Mouse (Mus musculus): ENCODE measurements around the gene Epb41l3.

Epb41l3 gene

DNA sequence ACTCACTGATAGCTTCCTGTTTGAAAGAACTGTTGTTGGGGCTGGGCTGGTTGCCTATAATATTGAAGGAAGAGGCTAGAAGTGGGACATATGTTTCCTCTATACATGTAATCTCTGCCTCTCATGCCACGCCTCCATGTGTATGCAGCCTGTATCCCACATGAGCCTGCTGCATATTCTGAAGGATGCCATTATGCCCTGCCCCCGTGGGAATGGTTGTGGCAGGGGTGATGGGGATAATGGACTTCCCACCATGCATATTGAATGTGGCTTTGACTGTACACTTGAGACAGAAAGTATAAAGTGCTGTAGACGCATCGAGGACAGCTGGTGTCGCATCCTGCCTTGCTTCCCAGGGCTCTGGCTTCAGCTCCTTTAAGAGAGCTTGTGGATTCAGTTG, 155.9 kb downstream of the Epb41l3 start:
- in situ Hi-C loops (cut with MboI; ENCODE audit: unreplicated experiment in 2 of 2): no loop called here

DNA sequence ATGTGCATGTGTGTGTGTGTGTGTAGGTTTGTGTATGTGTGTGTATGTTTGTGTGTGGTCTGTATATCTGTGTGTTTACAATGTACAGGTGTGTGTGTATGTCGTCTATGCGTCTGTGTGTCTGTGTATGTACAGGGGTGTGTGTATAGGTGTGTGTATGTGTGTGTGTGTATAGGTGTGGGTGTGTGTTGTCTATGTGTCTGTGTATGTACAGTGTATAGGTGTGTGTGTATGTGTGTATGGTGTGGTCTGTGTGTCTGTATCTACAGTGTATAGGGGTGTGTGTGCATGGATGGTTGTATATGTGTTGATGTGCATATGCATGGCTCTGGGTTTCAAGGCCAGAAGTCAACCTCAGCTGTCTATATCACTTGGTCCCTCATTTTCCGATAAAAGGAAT, 161.7 kb downstream of the Epb41l3 start:
- in situ Hi-C loops (cut with MboI; ENCODE audit: unreplicated experiment in 2 of 2): no loop called here

DNA sequence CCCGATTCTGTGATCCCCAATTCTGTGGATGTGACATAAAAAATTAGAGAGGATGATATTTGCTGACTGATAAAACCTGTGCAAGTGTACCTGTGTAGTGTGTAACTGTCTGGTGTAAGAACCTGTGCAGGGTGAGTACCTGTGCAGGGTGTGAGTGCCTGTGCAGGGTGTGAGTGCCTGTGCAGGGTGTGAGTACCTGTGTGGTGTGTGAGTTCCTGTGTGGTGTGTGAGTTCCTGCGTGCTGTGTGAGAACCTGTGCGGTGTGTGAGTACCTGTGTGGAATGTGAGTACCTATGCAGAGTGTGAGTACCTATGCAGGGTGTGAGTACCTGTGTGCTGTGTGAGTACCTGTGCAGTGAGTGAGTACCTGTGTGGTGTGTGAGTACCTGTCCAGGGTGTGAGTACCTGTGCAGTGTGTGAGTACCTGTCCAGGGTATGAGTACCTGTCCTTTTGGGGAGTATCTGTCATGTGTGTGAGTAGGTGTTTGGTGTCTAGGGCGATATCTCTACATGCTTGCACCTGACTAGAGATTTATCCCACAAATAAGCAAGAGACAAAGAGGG, 163.4 kb downstream of the Epb41l3 start:
- in situ Hi-C loops (cut with MboI; ENCODE audit: unreplicated experiment in 2 of 2): no loop called here

DNA sequence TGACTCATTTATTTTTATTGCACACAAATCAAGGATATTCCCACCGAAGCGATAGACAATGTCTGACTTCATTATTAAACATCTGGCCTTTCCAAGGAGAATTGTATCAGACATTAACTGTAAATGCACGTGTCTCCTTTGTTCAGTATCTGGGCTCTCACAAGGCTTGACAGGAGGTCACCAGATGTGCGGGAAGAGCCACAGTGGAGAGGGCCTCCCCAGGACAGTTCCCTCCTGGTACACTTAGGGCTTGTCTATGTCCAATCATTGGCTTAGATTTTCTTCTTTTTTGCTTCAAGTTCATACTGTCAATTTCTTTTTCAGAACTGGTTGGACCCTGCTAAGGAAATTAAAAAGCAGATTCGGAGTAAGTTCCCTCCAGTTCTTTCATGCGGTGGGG, 163.9 kb downstream of the Epb41l3 start:
- in situ Hi-C loops (cut with MboI; ENCODE audit: unreplicated experiment in 2 of 2): no loop called here

DNA sequence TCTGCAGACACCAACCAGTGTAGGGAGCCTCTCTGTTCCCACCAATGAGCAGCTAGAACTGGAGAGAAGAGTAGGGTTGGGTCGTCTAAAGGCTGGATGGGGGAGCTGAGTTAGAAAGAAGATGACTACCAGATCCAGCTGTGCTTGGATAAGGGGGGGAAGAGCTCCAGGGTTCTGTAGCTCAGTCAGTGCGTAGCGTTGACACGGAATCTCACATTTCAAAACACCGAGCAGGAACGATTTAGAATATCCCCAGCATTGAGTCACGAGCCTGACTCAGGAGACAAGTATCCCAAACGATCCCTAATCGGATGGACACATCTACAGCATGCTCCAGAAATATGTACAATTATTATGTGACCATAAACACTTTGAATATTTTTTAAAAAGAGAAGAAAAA, 180.4 kb downstream of the Epb41l3 start:
- in situ Hi-C loops (cut with MboI; ENCODE audit: unreplicated experiment in 2 of 2): no loop called here

DNA sequence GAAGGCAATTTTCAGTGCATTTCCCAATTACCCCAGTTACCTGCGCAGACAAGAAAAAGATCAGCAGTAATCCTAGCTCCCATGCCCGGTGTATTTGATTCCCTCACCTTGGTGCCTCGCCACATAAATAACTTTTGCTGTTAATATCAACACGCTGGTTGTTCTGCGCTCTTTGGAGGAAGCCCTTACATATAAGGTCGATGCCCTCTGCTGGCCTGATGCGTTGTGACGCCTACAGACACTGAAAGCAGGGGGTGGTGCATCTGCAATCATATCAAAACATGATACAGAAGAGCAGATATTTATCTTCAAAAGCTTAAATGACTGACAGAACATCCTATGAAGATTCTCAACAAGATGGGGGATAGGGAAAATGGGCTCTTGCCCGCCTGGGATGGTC, 181.0 kb downstream of the Epb41l3 start:
- in situ Hi-C loops (cut with MboI; ENCODE audit: unreplicated experiment in 2 of 2): no loop called here

DNA sequence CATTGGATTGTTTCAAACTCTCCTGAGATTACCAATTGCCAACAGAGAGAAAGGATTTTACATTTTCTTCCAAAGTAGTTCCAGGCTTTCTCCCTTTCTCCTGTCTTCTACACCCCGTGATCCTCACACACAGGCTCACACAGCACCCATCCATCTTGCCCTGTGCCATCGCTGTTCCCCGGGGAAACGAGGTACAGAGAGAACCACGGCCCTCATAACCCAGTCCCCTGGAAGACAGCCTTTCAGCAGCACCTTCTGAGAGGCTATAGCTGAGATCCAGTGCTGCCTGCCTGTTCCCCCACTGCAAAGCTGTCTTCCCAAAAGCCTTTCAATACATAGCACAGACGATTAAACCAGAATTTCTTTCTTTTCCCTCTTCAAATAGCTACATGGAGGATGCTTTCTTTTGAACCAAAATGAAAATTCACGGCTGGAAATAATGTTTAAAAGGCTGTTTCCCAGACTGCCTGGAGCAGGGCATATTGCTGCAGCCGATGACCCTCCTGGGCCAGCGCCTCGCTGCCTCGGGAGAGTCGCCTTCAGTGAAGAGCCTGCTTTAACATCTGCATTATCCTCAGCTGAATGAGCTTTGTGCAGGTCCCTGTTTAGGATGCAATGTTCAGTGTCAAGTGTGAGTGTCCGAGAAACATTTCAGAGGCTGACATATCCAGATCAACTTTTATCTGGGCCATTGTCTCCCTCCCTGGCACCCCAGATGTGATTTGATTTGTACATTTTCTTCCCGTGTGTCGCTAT, 188.5 kb downstream of the Epb41l3 start:
- in situ Hi-C loops (cut with MboI; ENCODE audit: unreplicated experiment in 2 of 2): no loop called here

DNA sequence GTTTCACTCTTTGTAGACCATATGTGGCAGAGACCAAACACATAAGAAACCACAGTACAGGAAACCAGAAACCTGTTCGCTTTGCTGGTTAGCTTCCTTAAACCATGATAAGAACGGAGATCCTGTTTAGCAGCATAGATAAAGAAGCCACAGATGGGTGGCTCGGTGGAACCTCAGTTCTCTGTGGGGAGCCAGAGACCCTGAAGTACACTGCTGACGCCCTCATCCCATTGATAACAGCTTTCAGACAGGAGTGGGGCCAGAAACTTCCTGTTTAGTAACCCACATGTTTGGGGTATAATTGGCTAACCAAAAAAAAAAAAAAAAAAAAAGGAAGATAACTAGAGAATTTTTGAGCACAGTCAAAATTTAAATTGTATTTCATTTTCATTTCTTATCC, 189.7 kb downstream of the Epb41l3 start:
- in situ Hi-C loops (cut with MboI; ENCODE audit: unreplicated experiment in 2 of 2): no loop called here

DNA sequence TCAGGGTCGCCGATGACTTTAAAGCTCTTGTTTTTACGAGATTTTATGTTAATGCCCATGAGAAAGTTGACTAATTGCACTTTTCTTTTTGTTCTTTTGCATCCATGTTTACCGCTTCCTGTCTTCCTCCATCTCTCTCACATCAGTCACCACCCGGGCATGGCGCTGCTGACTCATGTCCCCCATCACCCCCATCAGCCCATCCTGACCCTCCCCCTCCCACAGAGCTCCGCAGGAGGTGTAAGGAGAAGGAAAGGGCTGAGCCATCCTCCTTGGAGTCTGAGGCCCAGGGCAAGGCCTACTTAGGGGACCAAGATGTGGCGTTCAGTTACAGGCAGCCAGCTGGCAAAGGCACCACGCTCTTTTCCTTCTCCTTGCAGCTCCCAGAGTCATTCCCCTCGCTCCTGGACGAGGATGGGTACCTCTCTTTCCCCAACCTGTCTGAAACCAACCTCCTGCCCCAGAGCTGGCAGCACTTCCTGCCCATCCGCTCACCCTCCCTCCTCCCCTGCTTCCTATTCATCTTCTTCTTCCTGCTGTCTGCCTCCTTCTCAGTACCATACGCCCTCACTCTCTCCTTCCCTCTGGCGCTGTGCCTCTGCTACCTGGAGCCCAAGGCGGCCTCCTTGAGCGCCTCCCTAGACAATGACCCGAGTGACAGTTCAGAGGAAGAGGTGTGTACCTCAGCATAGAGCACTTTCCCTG, 190.4 kb downstream of the Epb41l3 start:
- in situ Hi-C loops (cut with MboI; ENCODE audit: unreplicated experiment in 2 of 2): no loop called here

DNA sequence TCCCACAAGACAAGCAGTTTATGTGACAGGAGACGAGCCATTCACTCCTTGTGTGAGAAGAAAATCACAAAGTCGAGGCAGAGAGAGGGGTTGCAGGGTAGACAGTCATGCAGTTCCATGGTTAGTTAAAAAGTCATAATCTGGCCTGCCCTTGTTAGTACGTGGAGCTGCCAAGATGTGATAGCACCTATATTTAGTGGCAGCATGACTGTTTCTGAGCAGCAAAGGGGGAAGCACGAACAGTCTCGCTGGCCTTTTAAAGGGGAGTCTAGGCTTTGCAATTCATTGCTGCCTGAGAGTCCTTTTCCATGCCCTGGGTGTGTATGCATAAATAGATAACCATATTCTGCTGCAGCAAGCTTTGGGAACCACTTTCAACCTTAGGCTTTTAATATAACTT, 191.5 kb downstream of the Epb41l3 start:
- in situ Hi-C loops (cut with MboI; ENCODE audit: unreplicated experiment in 2 of 2): no loop called here

DNA sequence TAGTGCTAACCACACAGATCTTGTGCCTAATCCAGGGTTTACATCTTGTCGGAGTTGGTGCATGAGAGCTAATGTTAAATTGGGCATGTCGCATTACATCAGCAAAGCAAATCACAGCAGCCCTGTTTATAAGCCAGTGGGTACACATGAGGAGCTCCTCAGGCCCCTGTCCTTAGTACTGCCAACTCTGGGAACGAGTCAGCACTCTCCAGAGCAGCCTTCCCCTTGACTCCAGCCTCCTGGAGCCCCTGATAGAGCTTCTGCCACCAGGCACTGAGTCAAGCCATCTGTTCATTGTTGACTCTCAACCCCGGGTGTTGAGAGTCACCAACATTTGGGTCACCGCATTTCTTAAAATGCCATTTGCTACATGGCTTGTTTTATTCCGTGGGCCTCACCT, 192.0 kb downstream of the Epb41l3 start:
- in situ Hi-C loops (cut with MboI; ENCODE audit: unreplicated experiment in 2 of 2): no loop called here

DNA sequence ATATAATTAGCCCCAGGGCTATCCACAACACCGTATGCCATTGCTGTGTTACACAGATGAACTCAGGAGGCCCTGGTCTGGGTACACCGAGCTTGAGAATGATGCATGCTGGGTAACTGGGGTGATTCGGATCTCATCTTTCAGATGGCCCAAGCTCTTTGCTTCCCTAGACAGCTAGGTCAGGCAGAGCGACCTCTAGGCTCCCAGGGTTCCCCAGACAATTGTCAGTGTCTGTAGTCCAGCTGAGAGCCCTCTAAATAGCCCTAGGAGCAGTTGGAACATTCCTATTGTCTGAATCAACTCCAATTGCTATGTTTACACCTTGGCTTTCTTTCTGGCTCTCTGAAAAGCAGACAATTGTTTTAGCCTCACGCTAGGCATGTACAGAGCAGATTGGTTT, 201.9 kb downstream of the Epb41l3 start:
- in situ Hi-C loops (cut with MboI; ENCODE audit: unreplicated experiment in 2 of 2): no loop called here

DNA sequence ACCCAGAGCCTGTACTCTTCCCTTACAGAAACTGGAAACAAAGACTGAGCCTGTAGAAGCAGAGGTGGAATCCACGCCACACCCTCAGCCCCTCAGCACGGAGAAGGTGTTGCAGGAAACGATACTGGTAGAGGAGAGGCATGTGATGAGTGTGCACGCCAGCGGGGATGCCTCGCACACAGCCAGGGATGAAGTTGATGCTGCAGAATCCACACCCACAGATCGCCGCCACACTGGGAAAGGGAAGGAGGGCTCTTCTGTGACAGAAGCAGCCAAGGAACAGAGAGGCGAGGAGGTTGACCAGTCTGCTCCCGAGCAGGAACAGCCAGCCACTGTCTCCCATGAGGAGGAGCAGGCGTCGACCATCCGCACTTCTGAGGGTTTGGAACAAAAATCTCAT, 209.0 kb downstream of the Epb41l3 start:
- in situ Hi-C loops (cut with MboI; ENCODE audit: unreplicated experiment in 2 of 2): no loop called here

DNA sequence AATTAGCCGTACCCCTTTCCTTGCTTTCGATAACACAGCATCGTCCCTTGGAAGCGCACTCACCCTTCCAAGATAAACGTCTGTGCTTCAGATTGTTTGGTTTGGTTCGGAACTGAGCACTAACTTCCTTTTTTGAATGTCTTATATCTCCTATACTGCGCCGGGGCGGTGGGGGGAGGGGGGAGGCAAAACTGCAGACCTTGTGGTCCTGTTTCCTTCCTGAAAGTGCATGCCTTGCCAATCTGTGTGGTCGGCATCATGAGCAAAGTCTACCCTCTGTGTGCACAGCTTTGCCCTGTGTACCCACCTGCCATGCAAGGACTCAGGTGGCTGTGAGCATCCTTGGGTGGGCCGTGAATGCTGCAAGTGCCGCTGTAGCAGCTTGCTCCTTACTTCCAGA, 212.6 kb downstream of the Epb41l3 start:
- in situ Hi-C loops (cut with MboI; ENCODE audit: unreplicated experiment in 2 of 2): no loop called here

DNA sequence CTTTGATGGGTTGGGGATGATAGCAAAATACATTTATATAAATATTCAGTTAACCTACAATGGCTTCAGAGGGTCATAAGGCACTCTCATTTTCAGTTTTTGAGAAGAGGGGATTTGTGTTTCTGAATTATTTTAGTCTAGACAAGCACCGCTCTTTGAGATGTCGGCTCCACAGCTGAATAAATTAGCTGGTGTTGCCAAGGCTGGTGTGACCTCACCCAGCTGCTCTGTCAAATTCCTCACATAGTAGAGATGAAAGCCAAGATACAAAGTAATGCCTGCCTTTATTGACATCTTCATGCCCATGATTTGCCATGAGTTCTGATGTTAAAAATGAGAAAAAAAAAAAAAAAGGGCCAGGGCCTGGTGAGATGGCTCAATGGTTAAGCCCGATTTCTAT, 214.8 kb downstream of the Epb41l3 start:
- in situ Hi-C loops (cut with MboI; ENCODE audit: unreplicated experiment in 2 of 2): no loop called here

DNA sequence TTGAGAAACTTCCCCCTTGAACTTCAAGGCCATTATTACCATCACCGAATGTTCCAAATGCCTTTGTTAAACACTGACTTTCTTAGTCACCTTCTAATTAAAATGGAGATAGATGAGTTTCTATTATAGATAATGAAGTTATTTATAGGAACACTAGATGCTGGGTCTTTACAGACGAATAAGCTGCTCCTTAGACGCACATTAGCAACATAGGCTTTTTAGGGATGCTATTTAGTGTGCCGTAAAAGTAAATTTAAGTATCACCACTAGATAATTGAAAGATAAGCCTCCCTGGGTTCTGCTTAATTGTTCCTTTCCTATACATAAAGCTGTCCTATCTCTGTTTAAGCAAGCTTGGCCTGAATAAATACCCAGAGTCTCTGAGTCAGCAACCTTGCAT, 226.1 kb downstream of the Epb41l3 start:
- in situ Hi-C loops (cut with MboI; ENCODE audit: unreplicated experiment in 2 of 2): no loop called here

DNA sequence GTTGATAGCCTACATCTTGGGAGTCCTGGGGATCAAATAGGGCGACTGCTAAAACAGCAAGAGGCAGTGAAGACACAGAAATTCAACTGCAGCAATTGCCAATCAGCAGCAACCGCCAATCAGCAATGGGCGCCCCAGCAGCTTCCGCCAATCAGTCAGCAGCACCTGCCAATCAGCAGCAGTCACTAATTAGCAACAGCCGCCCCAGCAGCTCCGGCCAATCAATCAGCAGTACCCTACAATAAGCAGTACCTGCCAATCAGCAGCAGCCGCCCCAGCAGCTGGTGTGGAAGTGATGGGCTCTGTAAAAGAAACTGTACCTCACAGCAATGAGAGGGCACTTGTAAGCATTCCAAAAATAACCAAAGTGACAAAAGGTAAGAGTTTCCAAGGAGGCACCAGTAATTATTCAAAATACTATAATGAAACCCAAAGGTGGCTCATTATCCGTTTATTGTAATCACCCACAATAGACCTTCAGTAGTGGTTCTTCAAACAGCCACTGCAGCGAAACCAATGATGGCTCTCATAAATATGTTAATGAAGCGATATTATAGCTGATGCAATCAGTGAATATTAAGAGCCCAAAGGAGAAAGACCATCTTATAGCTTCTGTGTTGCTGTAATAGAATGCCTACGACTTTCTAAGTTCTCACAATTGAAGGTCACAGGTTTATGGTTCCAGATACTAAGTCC, 228.2 kb downstream of the Epb41l3 start:
- in situ Hi-C loops (cut with MboI; ENCODE audit: unreplicated experiment in 2 of 2): no loop called here

DNA sequence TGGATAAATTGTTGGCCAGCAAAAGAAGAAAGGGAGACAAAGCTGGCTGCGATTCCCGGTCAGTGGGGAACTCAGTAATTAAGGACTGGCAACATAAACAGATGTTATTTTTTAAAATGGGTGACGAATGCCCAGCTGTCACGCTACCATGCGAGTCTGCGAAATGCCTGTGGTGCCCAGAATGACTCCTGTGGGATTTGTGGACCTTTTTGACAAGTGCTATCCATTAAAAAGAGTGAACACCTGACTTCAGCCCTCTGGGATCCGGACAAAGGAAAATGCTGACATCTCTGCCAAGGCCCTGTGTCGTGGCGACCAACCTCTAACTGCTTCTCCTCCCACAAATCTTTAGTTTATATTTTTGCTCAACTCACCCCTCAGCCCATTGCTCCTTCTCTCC, 232.2 kb downstream of the Epb41l3 start:
- in situ Hi-C loops (cut with MboI; ENCODE audit: unreplicated experiment in 2 of 2): no loop called here

DNA sequence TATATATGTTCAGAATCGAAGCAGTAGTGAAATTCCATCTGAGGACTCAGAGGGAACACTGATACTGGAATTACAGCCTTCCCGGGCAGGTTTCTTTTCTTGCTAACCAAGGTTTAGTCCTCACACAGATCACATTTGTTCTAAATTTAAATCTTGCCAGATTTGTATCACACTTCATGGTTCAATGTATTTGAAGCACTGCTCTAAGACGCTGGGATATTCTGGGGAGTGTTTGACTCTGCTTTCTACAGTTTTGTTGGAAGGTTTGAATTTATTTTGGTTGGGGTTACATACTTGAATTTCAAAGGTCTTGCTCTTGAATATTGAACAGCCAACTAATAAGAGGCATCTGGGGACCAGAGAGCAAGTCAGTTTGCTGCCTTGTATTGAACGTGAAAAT, 234.4 kb downstream of the Epb41l3 start:
- in situ Hi-C loops (cut with MboI; ENCODE audit: unreplicated experiment in 2 of 2): no loop called here

DNA sequence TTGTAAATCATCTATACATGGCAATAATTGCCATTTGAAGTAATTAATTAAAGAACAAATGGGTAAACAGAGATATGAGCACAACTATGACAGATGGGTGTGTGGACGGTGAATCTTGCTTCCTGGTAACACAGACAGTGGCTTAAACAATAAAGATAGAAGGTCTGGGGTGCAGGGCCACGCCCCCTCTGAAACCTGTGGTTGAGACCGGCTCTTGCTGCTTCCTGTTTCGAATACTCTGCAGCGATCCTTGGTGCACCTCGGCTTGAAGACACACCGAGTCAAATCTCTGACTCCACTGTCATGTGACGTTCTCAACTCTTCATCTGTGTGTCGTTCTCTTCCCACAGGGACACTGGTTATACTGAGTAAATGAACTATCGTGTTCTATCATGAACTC, 245.0 kb downstream of the Epb41l3 start:
- in situ Hi-C loops (cut with MboI; ENCODE audit: unreplicated experiment in 2 of 2): no loop called here

DNA sequence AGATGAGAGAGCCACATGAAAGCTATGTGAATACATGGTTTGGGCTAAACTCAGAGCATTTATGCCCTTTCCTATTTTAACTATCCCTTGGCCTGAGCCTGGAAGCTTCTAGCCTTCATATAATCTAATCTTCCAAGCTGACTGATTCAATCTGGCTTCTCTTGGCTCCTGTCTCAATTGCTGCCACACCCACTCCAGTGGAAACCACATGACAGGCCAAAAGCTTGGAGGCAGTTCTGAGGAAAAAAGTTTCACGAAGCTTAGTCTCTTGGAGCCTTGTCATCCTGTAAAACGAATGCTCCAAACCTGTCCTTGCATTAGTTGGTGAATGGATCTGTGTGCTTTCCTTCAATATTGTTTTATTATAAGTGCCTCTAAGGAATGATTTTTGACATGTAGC, 247.2 kb downstream of the Epb41l3 start:
- in situ Hi-C loops (cut with MboI; ENCODE audit: unreplicated experiment in 2 of 2): no loop called here
